Mouse (Mus musculus) kidney, embryonic 14.5 days (tissue): ENCODE results near the gene Pafah1b1. TPM values are rescaled to one million over a fixed set of nuclear protein-coding genes. Genes with fewer than 3 reads are reported as not detected.

Source experiments
- ATAC-seq: fragments of 200-750 bp; cut with Nextera tagmentation; 2 replicates; pipeline ENCODE4 v1.8.0; 2017; ENCODE audit warnings: moderate number of reproducible peaks, mild to moderate bottlenecking, moderate TSS enrichment, moderate library complexity; ENCODE audit not compliant: low FRiP score, low TSS enrichment
- H3K27ac ChIP-seq: fragments of 300-500 bp; sonication (generic); 2 replicates; pipeline ENCODE4 v1.5.1; 2014; ENCODE audit warnings: low read depth, mild to moderate bottlenecking, low read length, moderate library complexity, mixed read lengths
- H3K27me3 ChIP-seq: fragments of 300-500 bp; sonication (generic); 2 replicates; pipeline ENCODE4 v1.6.1; 2014; ENCODE audit warnings: mild to moderate bottlenecking, low read length; ENCODE audit not compliant: control insufficient read depth, insufficient read depth
- H3K36me3 ChIP-seq: fragments of 300-500 bp; sonication (generic); 2 replicates; pipeline ENCODE4 v1.6.1; 2014; ENCODE audit warnings: low read length, mixed read lengths; ENCODE audit not compliant: control insufficient read depth, insufficient read depth
- H3K4me1 ChIP-seq: fragments of 300-500 bp; sonication (generic); 2 replicates; pipeline ENCODE4 v1.6.1; 2014; ENCODE audit warnings: low read length, mixed read lengths; ENCODE audit not compliant: control insufficient read depth, insufficient read depth
- H3K4me2 ChIP-seq: fragments of 300-500 bp; sonication (generic); replicated peaks from 2 replicates; pipeline ENCODE4 v1.6.1; 2014; ENCODE audit warnings: low read depth, mild to moderate bottlenecking, low read length
- H3K4me3 ChIP-seq: fragments of 300-500 bp; sonication (generic); 2 replicates; pipeline ENCODE4 v1.5.1; 2014; ENCODE audit warnings: mild to moderate bottlenecking, low read length
- H3K9ac ChIP-seq: fragments of 300-500 bp; sonication (generic); 2 replicates; pipeline ENCODE4 v1.6.1; 2014; ENCODE audit warnings: low read depth, mild to moderate bottlenecking, low read length, moderate library complexity
- H3K9me3 ChIP-seq: fragments of 300-500 bp; sonication (generic); 2 replicates; pipeline ENCODE4 v1.6.1; 2016; ENCODE audit warnings: low read length; ENCODE audit not compliant: control insufficient read depth
- polyA plus RNA-seq: library from polyadenylated mRNA; unstranded; fragments of >200 nt; fragmentation: Nextera tagmentation; extraction: Ambion mirVana; gene quantifications from 2 replicates; pipeline ENCODE4 v1.2.1, GENCODE M21; 2014

Gene Pafah1b1
- polyA plus RNA-seq, 1 experiment from 2014 or later: 74.1 TPM

- no peak overlapping the region for H3K4me3 ChIP-seq
- no peaks in the 10 kb centered on the region for H3K4me1 ChIP-seq
- H3K9me3 ChIP-seq: no peaks in the 10 kb centered on the region
- H3K27ac ChIP-seq: no peak overlapping the region
- ATAC-seq: no peak
- H3K36me3 ChIP-seq: no peaks in the 10 kb centered on the region
- H3K27me3 ChIP-seq: peaks cover 5% of the 10 kb centered on the region
- H3K4me2 ChIP-seq: no peak overlapping the region
- H3K9ac ChIP-seq: no peak overlapping the region
Measured at GRCm38 (mm10) chr11:74625333-74625732, 99.1 kb downstream of the Pafah1b1 start.

Other genes starting within 250 kb of the Pafah1b1 start
- gene Rap1gap2, start 113.8 kb downstream of the Pafah1b1 start, polyA plus RNA-seq: 4.1 and 5.0 TPM in 2 replicates
- 0.12 and 0.19 TPM in 2 replicates for gene Ccdc92b, start 105.1 kb downstream of the Pafah1b1 start, polyA plus RNA-seq
- 15.2 and 28.2 TPM in 2 replicates for gene Cluh, start 75.2 kb downstream of the Pafah1b1 start, polyA plus RNA-seq
- gene Mettl16, start 46.2 kb upstream of the Pafah1b1 start, polyA plus RNA-seq: 34.6 and 42.0 TPM in 2 replicates
- 4.9 and 6.6 TPM in 2 replicates for gene Mnt, start 106.2 kb upstream of the Pafah1b1 start, polyA plus RNA-seq
- gene Sgsm2, start 172.4 kb upstream of the Pafah1b1 start, polyA plus RNA-seq: 4.4 and 5.7 TPM in 2 replicates
- 41.7 and 54.8 TPM in 2 replicates for gene Tsr1, start 173.4 kb upstream of the Pafah1b1 start, polyA plus RNA-seq
- 12.8 and 19.8 TPM in 2 replicates for gene Smg6, start 201.2 kb upstream of the Pafah1b1 start, polyA plus RNA-seq
- gene Srr, start 201.3 kb upstream of the Pafah1b1 start, polyA plus RNA-seq: 13.0 and 24.0 TPM in 2 replicates